Mouse (Mus musculus): Measurements from ENCODE around the gene Gm28891. TPM values are rescaled to one million over a fixed set of nuclear protein-coding genes. Genes with fewer than 3 reads are reported as not detected.
"Not testable (repeated sequence)": the region's sequence is repeated elsewhere in the genome, so short reads cannot be mapped to it uniquely, and the experiment has no call there.

Gm28891 gene
- polyA plus RNA-seq (2015; fragmentation: Nextera tagmentation; extraction: Ambion mirVana) = not detected in 2 replicates

DNA sequence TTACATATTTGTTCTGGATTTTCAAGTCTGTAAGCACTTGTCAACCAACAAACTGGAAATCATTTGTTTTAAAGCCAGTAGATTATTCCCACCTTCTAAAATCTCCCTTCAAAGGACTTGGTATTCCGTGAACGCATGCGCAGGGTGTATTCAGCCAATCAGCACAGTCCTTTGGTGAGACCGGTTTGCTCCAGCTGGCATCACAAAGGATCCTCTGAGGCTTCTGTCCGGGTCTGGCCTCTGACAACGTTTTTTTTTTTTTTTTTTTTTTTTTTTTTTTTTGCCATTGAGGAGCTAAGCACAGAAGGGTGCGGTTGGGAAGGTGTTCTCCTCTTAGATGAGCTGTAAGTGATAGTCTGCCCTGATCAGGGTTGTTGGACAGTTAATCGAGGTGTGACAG is at the start of gene Gm28891:
Gm28891 (plus strand) TSS at position 301 of the 400 bp plus-strand sequence.
- H3K4me3 ChIP-seq (replicated peaks); H3K36me3 ChIP-seq; DNase-seq; H3K27me3 ChIP-seq; ATAC-seq (ENCODE audit: low read depth); H3K9ac ChIP-seq; H3K4me2 ChIP-seq; H3K4me1 ChIP-seq (replicated peaks); H3K27ac ChIP-seq; H3K9me3 ChIP-seq (replicated peaks): not testable (repeated sequence)
- WGBS (ENCODE audit: insufficient replicate concordance) = 86% methylated on average over 1 of the region's 8 CpGs
